Mouse (Mus musculus) adrenal gland, adult 8-10 months (tissue): ENCODE measurements around the gene Olfr1371. TPM values are rescaled to one million over a fixed set of nuclear protein-coding genes. Genes with fewer than 3 reads are reported as not detected.
"Not testable (repeated sequence)": the region's sequence is repeated elsewhere in the genome, so short reads cannot be mapped to it uniquely, and the experiment has no call there.

Experiments used
- DNase-seq: peaks from one replicate; pipeline ENCODE4 v3.0.0; 2022
- total RNA-seq, 4 experiments: library from RNA; stranded (reverse); gene quantifications; 2 replicates each; pipeline ENCODE4 v1.2.4; 2022

Olfr1371 gene
- total RNA-seq, 4 experiments from 2014 or later = not detected

DNA sequence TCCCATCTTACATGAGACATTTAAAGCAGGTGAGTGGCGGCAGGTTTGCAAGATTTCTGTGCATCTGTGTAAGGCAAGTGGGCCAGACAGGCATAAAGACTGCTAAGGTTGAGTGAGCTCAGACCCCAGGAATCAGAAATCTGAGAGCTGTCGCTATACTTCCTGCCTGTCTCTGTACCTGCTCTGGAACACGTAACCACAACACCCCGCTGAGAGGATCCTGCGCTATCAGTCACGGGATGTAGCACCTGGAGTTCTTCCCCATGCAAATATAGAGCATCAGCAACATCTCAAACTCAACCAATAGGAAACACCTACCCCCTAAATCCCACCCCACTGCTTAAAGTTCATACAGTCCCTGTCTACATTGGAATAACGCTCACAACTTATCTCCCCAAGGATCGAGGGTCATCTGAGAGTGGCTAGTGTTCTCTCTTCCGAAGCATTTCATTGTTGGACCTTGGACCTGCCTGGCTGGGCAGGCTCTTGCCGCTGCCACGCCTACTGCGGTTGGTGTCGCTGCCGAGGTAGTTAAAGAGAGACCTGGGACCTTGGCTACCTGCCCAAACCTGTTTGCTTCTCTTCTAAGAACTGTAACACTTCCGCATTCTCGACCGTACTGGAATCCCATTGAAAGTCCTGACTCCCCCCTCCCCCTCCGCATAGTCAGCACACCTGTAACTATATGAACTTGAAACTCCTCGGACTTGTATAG lies 10.3 kb upstream of the Olfr1371 start:
- no peak for DNase-seq

DNA sequence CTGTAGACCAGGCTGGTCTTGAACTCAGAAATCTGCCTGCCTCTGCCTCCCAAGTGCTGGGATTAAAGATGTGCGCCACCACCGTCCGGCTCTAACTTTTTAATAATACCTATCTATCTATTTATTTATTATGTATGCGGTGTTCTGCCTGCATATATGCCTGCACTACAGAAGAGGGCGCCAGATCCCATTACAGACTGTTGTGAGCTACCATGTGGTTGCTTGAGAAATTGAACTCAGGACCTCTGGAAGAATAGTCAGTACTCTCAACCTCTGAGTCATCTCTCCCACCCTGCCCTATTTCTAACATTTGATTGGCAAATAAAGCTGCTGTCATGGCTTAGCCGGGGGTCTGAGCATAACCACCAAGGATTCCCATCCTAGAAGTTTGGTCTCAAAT lies 9.1 kb upstream of the Olfr1371 start:
- no peak for DNase-seq

GRCm38 (mm10) chr11:52221921-52222320 lies 8.1 kb upstream of the Olfr1371 start:
- DNase-seq = not testable (repeated sequence)

- no peak for DNase-seq
Measured at GRCm38 (mm10) chr11:52220282-52220681, 6.5 kb upstream of the Olfr1371 start.

DNA sequence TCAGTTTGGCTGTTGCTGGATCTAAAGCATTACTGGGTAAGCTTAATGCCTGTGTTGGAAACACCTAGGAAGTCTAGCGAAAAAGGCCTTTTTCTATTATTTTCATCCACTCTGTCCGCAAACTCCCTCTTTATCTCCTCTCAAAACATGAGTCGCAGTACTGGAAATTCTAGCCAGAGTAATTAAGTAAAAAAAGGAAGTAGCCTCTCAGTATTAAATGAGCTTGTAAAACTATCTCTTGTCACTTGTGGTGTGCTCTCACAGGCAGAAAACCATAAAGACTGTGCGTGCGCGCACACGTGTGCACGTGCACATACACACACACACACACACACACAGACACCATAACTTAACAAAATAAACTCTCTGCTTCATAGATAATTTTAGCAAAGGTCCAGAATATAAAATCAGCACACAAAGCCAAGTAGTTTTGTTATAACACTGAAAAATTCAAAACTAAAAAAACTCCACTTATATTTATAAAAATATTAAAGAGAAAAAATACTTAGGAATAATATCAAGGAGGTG lies 17.2 kb downstream of the Olfr1371 start:
- DNase-seq = not testable (repeated sequence)

DNA sequence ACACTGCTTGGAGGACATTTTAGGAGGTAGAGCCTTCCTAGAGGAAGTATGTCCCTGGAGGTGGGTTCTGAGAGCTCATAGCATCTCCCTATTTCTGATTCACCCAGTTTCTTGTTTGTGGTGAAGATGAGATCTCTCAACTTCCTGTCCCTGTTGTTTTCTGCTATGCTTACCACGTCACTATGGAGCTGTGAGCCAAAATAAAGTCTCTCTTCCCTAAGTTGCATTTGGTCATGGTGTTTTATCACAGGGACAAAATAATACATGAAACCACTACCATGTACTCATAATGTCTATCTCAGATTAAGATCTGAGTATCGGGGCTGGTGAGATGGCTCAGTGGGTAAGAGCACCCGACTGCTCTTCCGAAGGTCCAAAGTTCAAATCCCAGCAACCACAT lies 33.1 kb downstream of the Olfr1371 start:
- DNase-seq = not testable (repeated sequence)

DNA sequence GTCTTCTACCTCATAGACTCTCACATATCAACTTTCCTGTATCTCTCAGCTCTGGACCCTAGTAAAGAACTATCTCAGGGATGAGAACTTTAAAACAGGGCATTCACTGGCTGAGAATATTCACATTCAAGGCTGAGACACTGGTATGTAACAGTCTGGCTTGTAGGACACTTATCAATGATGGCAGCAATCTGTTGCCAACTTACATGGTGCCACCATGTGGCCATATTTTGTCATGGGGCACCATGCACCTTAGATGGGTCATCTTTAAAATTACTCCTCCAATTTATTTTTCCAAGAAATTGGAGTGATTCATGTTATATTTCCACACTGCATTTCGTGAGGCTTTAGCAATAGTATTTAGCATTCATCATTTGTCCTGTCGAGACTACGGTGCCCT lies 33.9 kb downstream of the Olfr1371 start:
- not testable (repeated sequence) for DNase-seq

- no peak for DNase-seq
Measured at GRCm38 (mm10) chr11:52168461-52168860, 45.3 kb downstream of the Olfr1371 start.

DNA sequence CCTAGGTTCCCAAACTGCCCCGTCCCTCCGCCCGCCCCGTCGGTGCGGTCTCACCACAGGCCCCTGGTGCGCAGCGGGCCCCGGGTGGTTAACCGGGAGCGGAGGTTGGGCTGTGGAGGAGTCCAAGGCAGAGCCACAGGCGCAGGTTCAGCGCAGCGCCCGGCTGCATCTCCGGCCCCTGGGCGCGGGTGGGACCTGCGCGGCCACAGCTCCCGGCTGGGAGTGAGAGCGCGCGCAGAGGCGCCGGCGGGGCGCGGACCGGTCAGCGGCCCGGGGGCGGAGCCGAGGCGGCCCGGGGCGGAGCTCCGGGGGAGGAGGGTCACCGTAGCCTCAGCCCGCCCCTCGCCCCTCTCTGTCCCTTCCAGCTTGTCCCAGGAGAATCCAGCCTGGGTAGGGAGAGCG lies 45.9 kb downstream of the Olfr1371 start:
- not testable (repeated sequence) for DNase-seq

DNA sequence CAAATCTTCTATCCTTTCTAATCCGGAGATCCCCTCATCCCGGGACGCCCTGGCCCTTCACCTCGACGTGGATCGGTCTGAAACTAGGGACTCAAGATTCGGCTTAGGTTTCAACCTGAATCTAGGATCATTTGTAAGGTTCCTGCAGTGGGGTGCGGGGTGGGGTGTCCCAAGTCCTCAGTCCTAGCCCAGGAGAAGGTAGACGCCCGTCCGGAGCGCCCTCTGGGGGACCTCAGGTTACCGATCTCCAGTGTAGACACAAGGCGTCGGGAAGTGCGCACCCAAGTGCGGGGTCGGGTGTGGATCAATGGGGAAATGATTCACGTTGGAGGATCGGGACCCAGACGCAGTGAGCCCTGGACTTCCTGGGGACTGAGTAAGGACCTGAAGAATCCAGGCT lies 46.7 kb downstream of the Olfr1371 start:
- no peak for DNase-seq

- peak; percentile 49 for DNase-seq
Measured at GRCm38 (mm10) chr11:52163926-52164325, 49.9 kb downstream of the Olfr1371 start.

Other genes with a start within 250 kb of the Olfr1371 start
- 10 to 100 TPM; 16.9 to 25.6 (median 21.3) TPM for gene Cdkn2aipnl, start 246.3 kb downstream of the Olfr1371 start, total RNA-seq
- gene Ube2b, start 213.2 kb downstream of the Olfr1371 start, total RNA-seq = 100 to 1,000 TPM; 124 to 144 (median 140) TPM
- gene Cdkl3, start 209.8 kb downstream of the Olfr1371 start, total RNA-seq = 1 to 10 TPM; 3.0 to 5.5 (median 4.2) TPM
- 10 to 100 TPM; 67.9 to 74.5 (median 69.6) TPM for gene Ppp2ca, start 115.3 kb downstream of the Olfr1371 start, total RNA-seq
- not detected for gene Olfr1373, start 68.5 kb downstream of the Olfr1371 start, total RNA-seq
- 100 to 1,000 TPM; 463 to 561 (median 519) TPM for gene Skp1a, start 18.0 kb upstream of the Olfr1371 start, total RNA-seq
- 10 to 100 TPM; 36.9 to 81.7 (median 55.2) TPM for gene Tcf7, start 69.0 kb upstream of the Olfr1371 start, total RNA-seq
- 100 to 1,000 TPM; 419 to 502 (median 469) TPM for gene Vdac1, start 146.9 kb upstream of the Olfr1371 start, total RNA-seq
- 100 to 1,000 TPM; 147 to 165 (median 157) TPM for gene 9530068E07Rik, start 182.4 kb upstream of the Olfr1371 start, total RNA-seq